Mouse (Mus musculus) spleen, adult 2 months (tissue): ENCODE data around the gene Klk14. TPM values are rescaled to one million over a fixed set of nuclear protein-coding genes. Genes with fewer than 3 reads are reported as not detected.
"Not testable (repeated sequence)": the region's sequence is repeated elsewhere in the genome, so short reads cannot be mapped to it uniquely, and the experiment has no call there.

Source experiments
- DNase-seq, 2 experiments: peaks; one replicate each; pipeline versions ENCODE4 v3.0.0 to v3.0.0-alpha.2; 2012 to 2021; ENCODE audit warnings: low spot score in 2 of 2, low read depth in 1 of 2
- H3K27ac ChIP-seq: fragments of 200-500 bp; 2 replicates; pipeline ENCODE4 v1.5.1; 2012; ENCODE audit warnings: low read length, inconsistent platforms; ENCODE audit not compliant: insufficient read depth
- H3K27me3 ChIP-seq: fragments of 200-500 bp; 2 replicates; pipeline ENCODE4 v1.6.1; 2012; ENCODE audit warnings: mild to moderate bottlenecking, moderate library complexity, low read length, inconsistent platforms; ENCODE audit not compliant: control insufficient read depth, insufficient read depth
- H3K36me3 ChIP-seq: fragments of 200-500 bp; 2 replicates; pipeline ENCODE4 v1.6.1; 2012; ENCODE audit warnings: mild to moderate bottlenecking, low read length, inconsistent platforms; ENCODE audit not compliant: control insufficient read depth, insufficient read depth
- H3K4me1 ChIP-seq: fragments of 200-500 bp; 2 replicates; pipeline ENCODE4 v1.6.1; 2011; ENCODE audit warnings: inconsistent platforms; ENCODE audit not compliant: control insufficient read depth, insufficient read depth, insufficient read length
- H3K4me3 ChIP-seq: fragments of 200-500 bp; 2 replicates; pipeline ENCODE4 v1.5.1; 2011; ENCODE audit warnings: mild to moderate bottlenecking, inconsistent platforms; ENCODE audit not compliant: insufficient read depth, insufficient read length; ENCODE audit errors: extremely low read depth
- CTCF ChIP-seq: fragments of 200-500 bp; IDR thresholded peaks from 2 replicates; pipeline ENCODE4 v1.5.1; 2011; ENCODE audit warnings: mild to moderate bottlenecking, inconsistent platforms; ENCODE audit not compliant: insufficient read depth, insufficient read length, insufficient replicate concordance; ENCODE audit errors: extremely low read depth
- POLR2A ChIP-seq: fragments of 200-500 bp; IDR thresholded peaks from 2 replicates; pipeline ENCODE4 v1.6.1; 2011; ENCODE audit warnings: low read depth, low read length, inconsistent platforms
- WGBS: fragments of 180-500 bp; shearing (Covaris S2); methylation state at CpG from one replicate; pipeline ENCODE4 v1.1.7; 2018; 5-methylcytosine and 5-hydroxymethylcytosine counted together
- polyA plus RNA-seq: library from polyadenylated mRNA; depleted of rRNA; stranded (reverse); fragments of >200 nt; gene quantifications from 2 replicates; pipeline ENCODE4 v1.2.3, GENCODE M21; 2012

The Klk14 gene
- polyA plus RNA-seq, 1 experiment, result not detected

- WGBS, result 91% methylated on average over 1 of the region's 1 CpGs
- DNase-seq, result no peak
- H3K4me1 ChIP-seq, result no peaks in the 10 kb centered on the region
- no peaks in the 10 kb centered on the region for H3K27me3 ChIP-seq
- H3K36me3 ChIP-seq, result no peaks in the 10 kb centered on the region
- H3K27ac ChIP-seq, result no peak overlapping the region
- no peak for TF ChIP-seq POLR2A
- no peak for TF ChIP-seq CTCF
- H3K4me3 ChIP-seq, result no peak overlapping the region
Observed at GRCm38 (mm10) chr7:43662804-43663203, 27.4 kb upstream of the Klk14 start.

- not testable (repeated sequence) for H3K4me1 ChIP-seq, H3K27me3 ChIP-seq, DNase-seq, H3K36me3 ChIP-seq, H3K27ac ChIP-seq, H3K4me3 ChIP-seq
- WGBS, result 81% methylated on average over 4 of the region's 4 CpGs
Observed at GRCm38 (mm10) chr7:43667221-43667620, 23.0 kb upstream of the Klk14 start.

DNA sequence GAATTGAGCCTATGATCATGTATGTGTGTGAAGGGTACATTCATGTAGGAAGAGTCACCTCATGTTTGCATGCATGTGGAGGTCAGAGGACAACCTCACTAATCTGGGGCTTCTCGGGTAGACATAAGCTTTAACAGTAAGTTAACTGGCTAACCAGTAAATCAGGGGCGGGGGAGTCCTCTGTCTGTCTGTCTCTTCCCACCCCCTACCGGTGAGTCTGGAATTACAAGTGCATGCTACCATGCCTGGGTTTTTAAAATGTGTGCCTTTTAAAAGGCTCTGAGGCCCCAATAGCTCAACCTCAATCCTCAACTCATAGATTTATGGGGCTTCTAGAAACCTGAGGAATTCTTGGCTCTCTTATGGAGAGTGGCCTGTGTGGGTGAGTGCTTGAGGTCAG lies 21.6 kb upstream of the Klk14 start:
- WGBS, result 12% methylated on average over 3 of the region's 3 CpGs
- peak; percentile 34; the same call in 1 of the 2 replicates for TF ChIP-seq CTCF
- no peak for TF ChIP-seq POLR2A
- DNase-seq, result peak in 1 of 2 experiments; percentile 23
- no peaks in the 10 kb centered on the region for H3K36me3 ChIP-seq
- H3K27ac ChIP-seq, result no peak overlapping the region
- H3K4me3 ChIP-seq, result no peak overlapping the region
- no peaks in the 10 kb centered on the region for H3K27me3 ChIP-seq
- peaks cover 9% of the 10 kb centered on the region; the same call in 1 of the 2 replicates for H3K4me1 ChIP-seq

GRCm38 (mm10) chr7:43671064-43671808 lies 19.0 kb upstream of the Klk14 start:
- peak overlapping the region; percentile 86 for H3K4me3 ChIP-seq
- no peak for TF ChIP-seq CTCF
- H3K36me3 ChIP-seq, result peaks cover 6% of the 10 kb centered on the region
- no peaks in the 10 kb centered on the region for H3K27me3 ChIP-seq
- H3K4me1 ChIP-seq, result peaks cover 9% of the 10 kb centered on the region; the same call in 1 of the 2 replicates
- H3K27ac ChIP-seq, result peak overlapping the region; percentile 24; the same call in 1 of the 2 replicates
- 61% methylated on average over 11 of the region's 11 CpGs for WGBS
- DNase-seq, result no peak

GRCm38 (mm10) chr7:43671809-43672580 lies 18.2 kb upstream of the Klk14 start, which contains the start of gene Ctu1:
Gene Ctu1, plus strand, starts transcription at chr7:43672016.
- WGBS, result under 1% methylated on average over 26 of the region's 26 CpGs
- Histone ChIP-seq H3K27ac (peak within 1 kb of the TSS; percentile 77), H3K36me3 (peaks cover 13% of the 10 kb centered on the region), H3K4me1 (peaks cover 9% of the 10 kb centered on the region; the same call in 1 of the 2 replicates), H3K27me3 (no peaks in the 10 kb centered on the region), H3K4me3 (peak within 1 kb of the TSS; percentile 86)
- DNase-seq, result peak; percentile 78 to 83
- peak; percentile 9; the same call in 1 of the 2 replicates for TF ChIP-seq POLR2A
- TF ChIP-seq CTCF, result no peak

DNA sequence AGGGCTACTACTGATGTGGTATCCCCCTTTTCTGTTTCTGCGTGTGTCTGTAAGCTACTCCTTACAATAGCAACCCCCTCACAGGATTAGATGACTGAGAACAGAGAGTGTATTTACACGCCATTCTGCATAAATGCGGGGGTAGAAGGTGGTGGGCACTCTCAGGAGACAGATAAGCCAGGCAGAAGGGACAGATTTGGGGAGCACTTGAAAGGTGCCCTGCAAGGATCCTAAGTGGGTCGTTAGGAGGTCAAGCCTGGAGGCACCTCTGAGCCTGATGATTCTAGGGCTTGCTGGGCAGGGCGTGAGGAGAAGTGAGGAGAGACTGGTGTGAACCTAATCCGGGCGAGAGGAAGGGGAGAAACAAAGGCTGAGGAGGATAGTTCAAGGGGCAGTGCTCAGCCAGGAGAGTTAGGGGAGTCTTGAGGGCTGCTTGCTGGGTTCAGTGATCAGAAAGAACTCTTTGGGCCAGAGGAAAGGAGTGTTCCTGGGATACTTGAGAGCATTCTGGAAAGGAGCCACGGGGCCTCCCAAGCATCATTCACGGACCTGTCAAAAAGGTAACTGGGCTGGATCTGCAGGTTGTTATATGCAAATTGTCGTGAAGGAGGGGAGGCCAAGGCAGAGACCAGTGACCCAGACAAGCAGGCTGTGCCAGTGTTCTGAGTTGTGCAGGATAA lies 17.5 kb upstream of the Klk14 start:
- H3K36me3 ChIP-seq, result peaks cover 19% of the 10 kb centered on the region
- no peaks in the 10 kb centered on the region for H3K27me3 ChIP-seq
- TF ChIP-seq POLR2A, result no peak
- TF ChIP-seq CTCF, result no peak
- WGBS, result 23% methylated on average over 10 of the region's 10 CpGs
- no peak for DNase-seq
- H3K4me1 ChIP-seq, result peaks cover 9% of the 10 kb centered on the region; the same call in 1 of the 2 replicates
- peak overlapping the region; percentile 86; the same call in 1 of the 2 replicates for H3K4me3 ChIP-seq
- no peak overlapping the region for H3K27ac ChIP-seq
